In genomic region chr7:126236083-126236793, GRCm38 (mm10) we compare ENCODE assay signal across 8 mouse cellular contexts. TPM values are rescaled to one million over a fixed set of nuclear protein-coding genes. Genes with fewer than 3 reads are reported as not detected.
A peak's percentile ranks its signal among the peaks of the same experiment; 100 is the strongest.
DNase-seq lines count a peak whose midpoint lies in the region; ATAC-seq lines count a peak whose summit lies in the region.

No protein-coding gene starts in this region.

- no peak for DNase-seq in frontal cortex, postnatal 25 days (ENCODE audit: low spot score in 2 of 2)
- DNase-seq in spleen, postnatal 36 days (ENCODE audit: low spot score in 2 of 2): peak; percentile 22 to 27
- DNase-seq in spleen, adult 18-20 months: no peak
- peak; percentile 42 for DNase-seq in thymus, postnatal 4 days
- DNase-seq in adrenal gland, postnatal 4 days (ENCODE audit: low spot score in 2 of 2): no peak
- DNase-seq in ovary, postnatal 10 days (ENCODE audit: low spot score): no peak

- ATAC-seq in frontal cortex, adult (ENCODE audit: low TSS enrichment): peak; percentile 81; the same call in 1 of the 2 replicates
- ATAC-seq in megakaryocyte progenitor cell, adult 5-6 weeks (replicated peaks; ENCODE audit: poor library complexity): peak; percentile 74

RNA-seq across cellular contexts. Expression of gene Xpo6, which starts 35.9 kb away (rescaled TPM):
- 124 and 125 TPM in 2 replicates for total RNA-seq in megakaryocyte progenitor cell, adult 5-6 weeks (2015)
- total RNA-seq in megakaryocyte progenitor cell, adult 5-6 weeks (2017): 38.4 and 51.4 TPM in 2 replicates
- total RNA-seq in adrenal gland, postnatal 4 days (2021): 100 to 1,000 TPM in 1 of 2 experiments, 10 to 100 TPM in 1; 98.4 to 103 TPM

RNA-seq across cellular contexts. Expression of gene Sbk1, which starts 36.2 kb away (rescaled TPM):
- total RNA-seq in megakaryocyte progenitor cell, adult 5-6 weeks (2015): 0.95 and 1.7 TPM in 2 replicates
- 1.5 and 2.0 TPM in 2 replicates for total RNA-seq in megakaryocyte progenitor cell, adult 5-6 weeks (2017)
- total RNA-seq in adrenal gland, postnatal 4 days (2021): 10 to 100 TPM; 60.4 to 60.6 TPM

Comparison
In these comparisons a context has a peak if more than half of its experiments do, and no peak if none do; other contexts are left out.
1. DNase-seq: peak in spleen, postnatal 36 days (2 of 2) and thymus, postnatal 4 days (single experiment); none in frontal cortex, postnatal 25 days (0 of 2), spleen, adult 18-20 months (0 of 2), adrenal gland, postnatal 4 days (0 of 2) and ovary, postnatal 10 days (single experiment).
2. RNA of gene Sbk1, which starts 36.2 kb away (total RNA-seq): 60.4 to 60.6 TPM in adrenal gland, postnatal 4 days; 0.95 to 2.0 TPM in megakaryocyte progenitor cell, adult 5-6 weeks; every median in the first group is over 10 times any median in the second.